Mouse (Mus musculus) stomach, postnatal 0 days (tissue): ENCODE results near the gene Igfbpl1.
A peak's percentile ranks its signal among the peaks of the same experiment; 100 is the strongest.

ENCODE experiments used
- CTCF ChIP-seq: IDR thresholded peaks from 2 replicates; pipeline ENCODE4 v1.5.1; 2016; ENCODE audit warnings: antibody characterized with exemption, low read depth, mild to moderate bottlenecking, moderate library complexity
- EP300 ChIP-seq: optimal IDR thresholded peaks from 2 replicates; pipeline ENCODE3; 2016; ENCODE audit warnings: antibody characterized with exemption

GRCm38 (mm10) chr4:45815542-45815941 is 11.2 kb downstream of the Igfbpl1 start:
- TF ChIP-seq CTCF (peak; percentile 72), EP300 (no peak)
